Mouse (Mus musculus) common myeloid progenitor, adult 5-6 weeks (primary cell): ENCODE measurements around the gene Trp53rka. TPM values are rescaled to one million over a fixed set of nuclear protein-coding genes. Genes with fewer than 3 reads are reported as not detected.

Experiments used
- ATAC-seq: replicated peaks from 2 replicates; pipeline ENCODE4 v1.8.0; 2016; ENCODE audit warnings: low read depth, mild to moderate bottlenecking, moderate TSS enrichment, inconsistent platforms; ENCODE audit not compliant: poor library complexity, severe bottlenecking
- total RNA-seq: library from RNA; stranded (forward); fragments of 200-1000, 187-1606 nt; gene quantifications from 2 replicates; pipeline ENCODE4 v1.2.3, GENCODE M21; 2017

Gene Trp53rka
- total RNA-seq, 1 experiment from 2014 or later, result 12.4 TPM

DNA sequence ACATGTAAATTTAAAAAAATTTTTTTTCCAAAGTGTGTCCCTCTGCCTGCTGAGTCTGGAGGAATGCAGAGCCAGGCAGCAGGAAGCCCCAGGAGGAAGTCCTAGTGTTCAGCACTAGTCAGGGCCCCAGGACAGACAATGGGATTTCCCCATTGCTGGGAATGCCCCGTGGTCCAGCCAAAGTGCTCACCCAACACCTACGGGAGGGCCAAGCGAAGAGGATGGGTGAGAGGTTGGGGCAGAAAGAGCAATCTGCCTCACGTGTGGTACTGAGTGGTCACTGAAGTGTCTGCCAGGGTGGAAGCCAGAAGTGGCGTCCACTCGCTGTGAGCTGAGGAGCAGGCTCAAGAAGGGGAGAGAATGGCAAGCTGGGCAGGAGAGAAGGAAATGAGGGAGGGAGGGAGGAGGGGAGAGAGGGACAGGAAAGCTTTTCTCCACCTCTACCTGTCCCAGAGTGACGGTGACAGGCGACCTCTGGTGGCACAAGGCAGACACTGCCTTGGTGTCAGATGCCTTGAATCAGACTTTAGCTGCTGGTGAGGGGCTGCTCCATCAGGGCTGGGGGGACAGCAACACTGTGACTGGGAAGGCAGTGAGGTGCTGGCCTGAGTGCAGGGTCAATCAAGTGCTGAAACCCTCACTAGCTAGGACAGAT, 6.1 kb downstream of the Trp53rka start:
- peak; percentile 64 for ATAC-seq

DNA sequence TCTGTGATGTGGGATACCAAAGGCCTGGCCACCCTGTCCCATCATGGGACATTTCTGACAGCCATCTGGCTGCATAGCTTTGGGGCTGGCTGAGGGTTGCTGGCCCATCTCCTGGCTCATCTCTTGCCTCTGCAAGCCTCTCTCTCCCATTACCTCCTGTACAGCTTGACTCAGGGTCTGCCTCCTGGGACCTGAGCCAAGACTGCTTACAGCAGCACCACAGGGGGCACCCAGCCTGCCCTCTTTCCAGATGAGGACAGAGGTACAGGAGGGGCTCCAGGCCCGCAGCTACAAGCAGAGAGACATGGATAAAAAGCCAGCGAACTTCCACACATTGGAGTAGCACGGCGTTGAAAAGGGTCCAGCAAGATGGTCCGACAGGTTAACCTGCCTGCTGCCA, 6.7 kb downstream of the Trp53rka start:
- ATAC-seq, result no peak

DNA sequence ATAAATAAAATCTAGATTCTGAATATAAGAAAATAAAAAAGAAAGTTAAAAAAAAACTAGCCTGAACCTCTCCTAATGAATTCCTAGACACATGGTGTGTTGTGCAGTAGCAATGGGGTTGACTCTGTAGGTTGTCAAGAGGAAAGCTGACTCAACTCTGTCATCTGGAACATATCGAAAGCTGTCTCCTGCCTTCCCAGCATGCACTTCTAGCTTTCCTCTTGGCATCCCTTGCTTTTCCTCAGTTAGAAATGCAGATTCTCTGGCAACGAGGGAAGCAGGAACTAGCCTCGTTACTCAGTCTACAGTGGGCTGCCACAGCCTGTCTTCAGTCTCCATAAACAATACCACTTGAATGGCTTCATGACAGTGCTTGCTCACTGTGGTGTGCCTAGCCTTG, 7.3 kb downstream of the Trp53rka start:
- no peak for ATAC-seq

DNA sequence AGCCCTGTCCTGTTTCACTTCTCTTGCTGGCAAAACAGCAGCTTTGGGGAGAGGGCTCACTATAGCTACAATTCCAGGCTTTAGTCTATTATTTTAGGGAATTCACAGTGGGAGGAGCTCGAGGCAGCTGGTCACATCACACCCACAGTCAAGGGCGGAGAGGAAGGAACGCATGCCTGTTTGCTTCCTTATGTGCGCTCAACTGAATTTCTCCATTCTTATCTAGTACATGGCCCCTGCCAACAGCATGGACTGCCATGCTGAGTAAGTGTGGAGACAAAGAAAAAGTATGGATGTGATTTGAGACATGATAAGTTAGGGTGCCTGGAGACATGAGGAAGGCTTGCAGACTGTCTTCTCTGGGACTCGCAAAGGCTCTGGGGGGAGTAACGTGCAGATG, 9.0 kb downstream of the Trp53rka start:
- ATAC-seq, result no peak

DNA sequence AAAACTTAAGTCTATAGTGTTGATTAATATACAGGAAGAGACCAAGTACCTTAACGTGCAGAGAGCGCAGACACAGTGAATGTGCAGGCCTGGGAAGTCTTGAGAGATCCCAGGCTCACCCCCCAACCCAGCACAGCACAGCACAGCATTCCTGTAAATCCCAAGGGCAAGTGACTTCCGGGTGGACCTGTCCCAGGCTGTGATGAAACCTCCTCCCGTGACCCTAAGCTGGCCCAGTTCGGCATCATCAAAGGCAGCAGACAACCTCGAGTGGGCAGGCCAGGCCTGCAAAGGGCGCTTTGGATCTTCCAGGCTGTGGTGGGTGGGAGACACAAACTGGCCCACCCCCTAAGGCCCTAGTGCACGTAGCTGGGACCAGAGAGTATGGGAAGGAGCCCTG, 11.1 kb downstream of the Trp53rka start:
- no peak for ATAC-seq

DNA sequence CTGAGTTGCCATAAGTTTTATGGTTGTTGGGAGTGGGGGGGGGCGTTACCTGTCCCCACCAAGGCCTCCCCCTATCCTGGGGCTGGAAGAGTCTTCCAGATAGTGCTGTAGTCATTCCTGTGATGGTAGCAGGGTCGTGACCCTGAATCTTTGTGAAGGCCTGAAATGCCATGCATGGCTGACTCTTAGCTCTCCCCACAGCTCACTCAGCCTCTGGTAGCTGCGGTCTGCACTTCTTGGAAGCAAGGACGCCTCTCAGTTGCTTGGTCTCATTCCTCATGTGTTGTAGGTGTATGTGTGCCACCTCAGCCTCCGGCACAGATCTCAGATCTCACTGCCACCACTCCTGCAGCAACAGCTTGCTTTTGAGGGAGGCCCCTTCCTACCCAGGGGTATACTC, 17.3 kb downstream of the Trp53rka start:
- no peak for ATAC-seq

DNA sequence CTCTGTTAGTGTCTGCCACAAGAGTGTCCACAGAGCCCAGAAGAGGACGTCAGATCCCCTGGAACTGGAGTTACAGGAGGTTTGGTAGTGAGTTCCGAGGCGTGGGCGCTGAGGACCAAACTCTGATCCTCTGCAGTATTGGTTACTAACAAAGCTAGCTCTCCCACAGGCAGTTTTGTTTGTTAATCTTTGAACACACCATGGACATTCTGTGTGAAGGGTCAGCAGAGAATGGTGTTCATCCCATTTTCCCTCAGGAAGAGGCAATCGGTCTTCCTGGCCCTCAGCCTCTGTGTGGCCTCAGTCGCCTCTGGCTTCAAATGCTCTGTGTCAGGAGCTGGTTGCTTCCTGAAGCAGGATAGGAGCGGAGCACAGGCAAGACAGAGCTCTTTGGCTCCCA, 17.7 kb downstream of the Trp53rka start:
- ATAC-seq, result no peak

DNA sequence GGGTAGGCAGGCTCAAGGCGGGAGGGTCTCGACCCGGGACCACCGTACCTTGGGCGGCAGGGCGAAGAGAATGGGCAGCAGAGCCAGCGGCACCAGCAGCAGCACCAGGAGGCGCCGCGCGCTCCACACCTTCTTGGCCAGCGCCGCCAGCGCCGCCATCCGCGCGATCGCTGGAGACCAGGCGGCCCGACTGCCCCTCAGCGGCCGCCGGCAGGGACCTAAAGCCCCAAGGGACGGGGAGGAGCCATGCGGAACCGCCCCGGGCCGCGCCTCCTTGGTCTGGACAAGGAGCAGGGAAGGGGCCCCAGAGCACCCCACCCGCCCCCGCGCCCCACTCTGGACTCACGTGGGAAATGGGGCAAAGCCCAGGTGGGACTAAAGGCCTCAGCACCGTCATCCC, 20.1 kb downstream of the Trp53rka start, which contains the start of gene Slc13a3:
Gene Slc13a3 (minus strand): TSS at position 228 of the 400 bp plus-strand sequence.
- ATAC-seq, result no peak; the same call in 1 of the 2 replicates

DNA sequence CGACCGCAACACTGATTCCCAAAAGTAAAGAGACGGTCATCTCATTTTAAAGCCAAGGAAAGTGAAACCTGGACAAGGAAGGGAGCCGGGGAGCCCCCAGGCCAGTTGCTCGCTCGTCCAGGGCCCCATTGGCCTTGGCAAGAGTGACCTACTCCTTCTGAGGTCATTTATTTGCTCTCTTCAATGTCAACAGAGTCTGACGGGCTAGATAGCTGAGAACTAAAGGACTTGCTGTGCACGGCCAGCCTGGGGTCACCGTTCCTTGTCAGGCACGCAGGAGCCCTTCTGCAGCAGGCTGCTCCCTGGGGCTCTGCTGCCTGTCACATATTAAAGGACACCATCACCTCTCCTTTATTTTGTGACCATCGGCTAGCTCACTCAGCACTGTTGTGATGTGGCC, 21.2 kb downstream of the Trp53rka start:
- no peak for ATAC-seq

DNA sequence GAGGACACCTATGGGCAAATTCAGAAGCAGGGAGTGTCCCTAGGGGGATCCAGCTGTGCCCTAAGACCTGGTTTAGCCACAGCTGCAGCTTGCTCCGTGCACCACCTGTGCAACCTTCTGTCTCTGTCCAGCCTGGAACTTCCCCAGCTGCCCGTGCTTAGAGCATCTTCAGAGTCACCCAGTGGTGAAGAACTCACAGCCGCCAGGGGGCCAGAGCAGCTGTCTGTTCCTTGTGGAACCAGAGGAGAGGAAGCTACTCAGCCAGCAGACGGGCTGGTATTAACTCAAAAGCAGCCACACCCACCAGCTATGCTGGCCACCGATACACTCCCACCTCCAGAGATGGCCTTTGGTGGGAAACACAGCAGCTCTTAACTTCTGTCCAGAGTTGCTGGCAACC, 23.0 kb downstream of the Trp53rka start:
- ATAC-seq, result peak; percentile 72

DNA sequence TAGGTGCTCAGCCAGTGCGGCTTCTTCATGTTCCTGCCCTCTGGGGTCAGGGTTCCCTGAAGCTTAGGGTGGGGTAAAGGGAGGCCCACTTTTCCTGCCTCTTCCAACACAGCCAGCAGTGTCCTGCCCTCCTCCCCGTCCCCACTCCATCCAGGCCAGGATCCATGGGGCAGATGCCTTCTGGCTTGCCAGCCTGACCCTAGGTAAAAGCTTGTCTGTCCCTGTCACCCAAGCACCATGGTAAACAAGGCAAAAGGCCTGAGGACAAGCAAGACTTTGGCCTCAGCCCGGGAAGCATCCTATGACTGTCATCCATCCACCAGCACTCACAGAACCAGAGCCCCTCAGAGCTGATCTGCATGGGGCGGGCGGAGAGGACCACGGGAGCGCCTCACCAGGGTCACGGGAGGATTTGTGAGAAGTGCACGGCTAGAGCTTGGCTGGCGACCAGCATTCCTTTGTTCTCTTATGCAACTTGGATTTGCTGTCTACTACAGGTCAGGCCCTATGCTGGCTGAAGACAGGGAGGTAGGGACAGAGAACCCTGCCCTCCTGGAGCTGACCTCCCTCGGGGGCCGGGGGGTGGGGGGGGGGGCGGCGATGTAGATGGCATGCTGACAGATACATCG, 25.2 kb downstream of the Trp53rka start:
- no peak for ATAC-seq

DNA sequence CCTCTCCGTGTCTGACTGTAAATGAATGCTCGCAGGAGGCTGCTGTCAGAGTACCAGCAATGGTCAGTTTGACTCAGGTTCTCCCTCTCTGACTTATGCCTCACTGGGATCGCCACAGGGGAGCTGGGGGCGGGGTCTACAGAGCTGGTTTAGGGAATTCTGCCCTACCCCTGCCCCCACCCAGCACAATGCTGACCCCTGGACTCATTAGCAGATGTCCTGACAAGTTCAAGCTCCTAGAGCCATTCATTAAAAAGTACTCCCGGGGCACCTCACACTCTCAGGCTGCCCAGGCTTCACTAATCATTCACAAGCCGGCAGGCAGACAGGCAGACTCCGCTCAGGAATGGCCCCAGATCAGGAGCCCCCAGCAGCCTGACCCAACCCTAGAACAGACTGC, 33.5 kb downstream of the Trp53rka start:
- ATAC-seq, result no peak

DNA sequence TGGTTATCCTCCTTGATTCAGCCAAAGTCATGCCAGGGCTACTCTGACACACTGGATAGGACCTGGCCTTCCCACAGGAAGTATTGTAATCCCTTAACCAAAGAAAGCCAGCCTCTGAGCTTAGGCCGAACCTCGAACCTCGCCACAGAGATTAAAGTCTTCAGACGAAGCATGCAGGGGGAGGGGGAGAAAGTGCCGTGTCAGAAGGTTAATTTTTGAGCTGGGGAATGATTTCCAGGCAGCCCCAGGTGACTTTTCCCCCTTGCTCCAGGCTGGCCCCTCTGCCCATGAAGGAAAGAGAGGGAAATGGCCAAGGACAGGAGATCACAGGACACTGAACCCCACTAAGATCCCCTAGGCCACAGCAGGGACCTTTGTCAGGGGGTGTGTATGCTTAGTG, 34.9 kb downstream of the Trp53rka start:
- no peak for ATAC-seq

DNA sequence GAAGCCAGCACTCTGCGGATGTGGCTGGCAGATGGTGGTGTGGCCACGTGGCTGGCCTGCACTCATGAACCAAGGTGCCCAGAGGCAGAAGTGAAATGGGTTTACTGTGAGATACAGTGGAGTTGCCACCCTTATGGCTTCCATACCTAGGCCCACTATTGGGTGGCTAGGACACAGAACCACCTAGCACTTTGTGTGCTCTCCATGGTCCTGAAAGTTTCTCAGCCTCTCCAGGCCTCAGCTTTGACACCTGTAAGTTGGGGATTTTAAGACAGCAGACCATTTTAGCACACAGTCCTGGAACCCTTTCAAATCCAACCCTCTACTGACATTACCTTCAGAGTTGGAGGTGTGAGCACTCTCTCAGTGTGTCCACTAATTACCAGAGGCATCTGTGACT, 36.4 kb downstream of the Trp53rka start:
- ATAC-seq, result peak; percentile 34

DNA sequence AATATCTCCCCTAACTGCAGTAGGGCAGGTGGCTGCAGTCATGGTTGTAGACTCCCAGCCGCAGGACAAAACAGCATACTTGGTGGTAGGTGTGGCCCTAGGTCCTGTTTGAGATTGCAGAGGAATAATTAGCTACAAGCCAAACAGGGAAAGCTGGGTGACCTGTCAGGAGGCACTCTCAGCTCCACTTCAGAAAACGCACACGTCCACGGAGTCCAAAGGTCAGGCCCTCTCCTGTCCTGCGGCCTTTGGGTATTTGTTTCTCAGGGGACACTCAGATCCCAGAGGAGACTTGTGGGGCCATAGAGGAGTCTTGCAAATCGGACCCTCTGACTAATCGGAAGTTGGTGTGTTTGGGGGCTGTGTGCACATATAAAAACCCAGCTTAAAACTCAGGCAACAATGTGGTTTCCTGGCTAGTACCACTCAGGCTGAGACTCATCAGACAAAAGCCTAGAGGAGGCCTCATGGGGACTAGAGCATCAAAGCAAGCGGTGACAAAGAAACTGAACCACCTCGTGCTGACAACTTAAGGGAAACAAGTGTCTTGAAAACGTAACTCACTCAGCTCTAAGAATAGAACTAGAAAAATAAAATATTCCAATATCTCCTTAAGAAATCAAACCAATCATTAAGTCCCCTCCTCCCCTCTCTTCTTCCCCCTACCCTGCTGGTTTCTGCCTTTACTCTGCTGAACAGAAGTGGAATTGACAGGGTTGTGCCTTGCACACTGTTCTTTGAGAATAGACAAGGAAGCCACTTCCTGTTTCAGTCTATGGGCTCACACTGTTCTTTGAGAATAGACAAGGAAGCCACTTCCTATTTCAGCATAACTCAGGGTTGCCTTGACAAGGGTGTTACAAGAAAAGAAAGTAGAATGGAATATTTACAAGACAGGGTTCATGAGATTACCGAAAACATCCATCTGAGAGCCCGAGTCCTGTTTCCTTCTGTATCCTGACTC, 40.1 kb downstream of the Trp53rka start:
- peak; percentile 78 for ATAC-seq

DNA sequence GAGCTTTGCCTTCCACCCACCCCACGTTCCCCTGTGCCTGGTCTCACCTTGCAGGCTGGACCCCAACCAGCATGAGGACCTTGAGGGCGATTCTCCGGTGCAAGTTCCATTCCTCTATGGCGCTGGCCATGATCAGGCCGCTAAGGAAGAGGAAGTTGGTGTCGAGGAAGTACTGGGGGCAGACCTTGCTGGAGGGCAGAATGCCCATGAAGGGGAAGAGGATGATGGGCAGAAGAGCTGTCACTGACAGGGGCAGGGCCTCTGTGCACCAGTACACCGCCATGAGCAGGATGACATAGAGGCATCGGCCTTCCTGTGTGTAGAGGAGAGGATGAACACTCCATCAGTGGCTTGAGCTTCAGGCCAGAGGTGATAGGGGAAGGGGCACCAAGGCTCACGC, 44.6 kb downstream of the Trp53rka start:
- peak; percentile 19 for ATAC-seq

DNA sequence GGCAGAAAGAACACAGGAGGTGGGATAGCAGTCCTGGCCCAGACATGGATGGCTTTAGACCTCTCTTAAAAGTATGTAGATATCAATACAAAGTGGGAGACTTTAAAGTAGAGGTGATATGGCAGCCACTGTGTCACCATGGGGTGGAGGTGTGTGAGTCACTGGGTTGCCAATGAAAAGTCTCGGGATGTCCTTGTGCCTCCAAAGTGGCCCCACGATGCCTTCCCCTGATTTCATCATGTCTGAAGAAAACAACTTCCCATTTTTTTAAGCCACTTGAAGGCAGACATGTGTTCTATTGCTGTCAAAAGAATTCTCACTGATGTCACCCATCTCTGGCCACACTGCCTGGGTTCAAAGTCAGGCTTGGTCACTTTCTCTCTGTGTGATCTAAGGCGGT, 48.3 kb downstream of the Trp53rka start:
- ATAC-seq, result 0 out of 2 replicates have a peak, but pooled peaks have one; percentile 39

DNA sequence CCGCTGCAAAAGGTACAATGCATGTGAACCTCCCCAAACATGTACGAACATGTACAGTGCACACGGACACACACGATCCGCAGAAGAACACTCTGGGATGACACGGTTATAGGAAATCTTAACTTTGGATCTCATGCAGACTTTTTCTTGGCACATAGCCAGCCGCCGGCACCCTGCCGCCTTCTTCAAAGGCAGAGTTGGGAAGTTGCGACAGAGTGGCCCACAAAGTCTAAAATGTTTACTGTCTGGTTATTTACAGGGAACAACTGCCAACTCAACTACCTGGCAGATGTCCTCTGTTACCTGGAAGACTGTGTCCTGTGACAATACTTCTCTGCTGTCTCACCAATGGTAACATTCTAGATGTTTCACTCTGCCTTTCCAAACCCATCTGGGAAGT, 50.1 kb downstream of the Trp53rka start:
- ATAC-seq, result no peak

DNA sequence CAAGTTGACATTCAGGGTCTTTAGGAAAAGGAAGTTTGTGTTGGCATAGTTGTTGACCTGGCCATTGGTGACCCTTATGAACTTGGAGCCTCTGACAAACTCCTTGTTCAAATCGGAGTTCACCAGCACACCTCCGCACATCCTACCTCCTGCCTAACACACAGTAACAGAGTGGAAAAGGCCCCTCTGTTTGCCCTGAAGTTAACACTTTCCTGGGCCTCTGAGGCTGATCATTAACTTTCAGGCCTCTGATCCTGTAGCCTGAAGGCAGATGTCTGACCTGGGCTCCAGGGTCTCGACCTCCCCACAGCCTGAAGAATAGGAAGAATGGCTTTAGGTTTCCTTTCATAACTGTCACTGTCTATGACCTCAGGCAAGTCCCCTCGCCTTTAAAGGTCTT, 51.5 kb downstream of the Trp53rka start:
- no peak for ATAC-seq
